Mouse (Mus musculus) adrenal gland, adult (tissue): ENCODE data around the gene Bloc1s3.
A peak's percentile ranks its signal among the peaks of the same experiment; 100 is the strongest.

Experiments used
- DNase-seq, 2 experiments: peaks; one replicate each; pipeline ENCODE4 v3.0.0; 2022 to 2023; ENCODE audit warnings: low spot score in 1 of 2; ENCODE audit not compliant: inconsistent age in 2 of 2

Gene Bloc1s3

GRCm38 (mm10) chr7:19455819-19456495 is 52.2 kb downstream of the Bloc1s3 start:
- DNase-seq = peak; percentile 49 to 76

GRCm38 (mm10) chr7:19455186-19455585 is 53.0 kb downstream of the Bloc1s3 start:
- peak in 1 of 2 experiments; percentile 65 for DNase-seq
